ENCODE assay signal across 26 mouse cellular contexts in genomic region chr11:97539622-97540021, GRCm38 (mm10). TPM values are rescaled to one million over a fixed set of nuclear protein-coding genes. Genes with fewer than 3 reads are reported as not detected.
DNase-seq lines count a peak whose midpoint lies in the region; TF ChIP-seq lines count a peak whose summit lies in the region.
"Had no signal": no experiment of that assay in that cellular context is flagged by ENCODE, and none has a peak within 500 bp of the region (broad histone marks: within the 10 kb centered on the region; RNA-seq: fewer than 3 reads in every experiment).

No protein-coding gene starts in this region.

- peaks cover 7% of the 10 kb centered on the region for H3K4me1 ChIP-seq in testis, adult 2 months (ENCODE audit: control insufficient read depth, insufficient read depth, low read length)

- TF ChIP-seq CTCF in layer of hippocampus, adult 2 months (conservative IDR thresholded peaks at IDR 0.05) = no peak
- no peak for TF ChIP-seq CTCF in testis, adult 2 months (IDR thresholded peaks at IDR 0.05; ENCODE audit: control insufficient read depth, insufficient read depth, insufficient replicate concordance, low read depth, low read length)

- intact Hi-C loops in heart, postnatal 25 days (cut with DNase I) = no loop called here

- H3K4me3 ChIP-seq in layer of hippocampus, adult 2 months = no peak overlapping the region
- H3K4me3 ChIP-seq in testis, adult 2 months (ENCODE audit: control insufficient read depth, low read depth, low read length) = peak overlapping the region; percentile 80
- H3K4me3 ChIP-seq: forebrain, embryonic 10.5 days; forebrain, embryonic 13.5 days; heart, adult 2 months; heart, embryonic 10.5 days; heart, embryonic 13.5 days; intestine, embryonic 15.5 days had no signal

- peak overlapping the region; percentile 32; the same call in 1 of the 2 replicates for H3K27ac ChIP-seq in layer of hippocampus, adult 2 months
- H3K27ac ChIP-seq in testis, adult 2 months (ENCODE audit: control insufficient read depth, insufficient read depth, low read depth, low read length) = no peak overlapping the region
- H3K27ac ChIP-seq: forebrain, embryonic 10.5 days; heart, adult 2 months; heart, embryonic 10.5 days; heart, embryonic 13.5 days; hindbrain, embryonic 14.5 days; intestine, embryonic 15.5 days had no signal

- H3K36me3 ChIP-seq in testis, adult 2 months (ENCODE audit: control insufficient read depth, insufficient read depth, low read length) = no peaks in the 10 kb centered on the region
- H3K36me3 ChIP-seq: forebrain, embryonic 10.5 days; G1E; heart, embryonic 10.5 days; heart, embryonic 13.5 days; intestine, embryonic 15.5 days had no signal

- TF ChIP-seq POLR2A in testis, adult 2 months (IDR thresholded peaks at IDR 0.05; ENCODE audit: control insufficient read depth, low read depth, low read length) = peak; percentile 10; the same call in 1 of the 2 replicates

- DNase-seq in cerebellum, adult 9-10 months = peak; percentile 55
- DNase-seq in cerebellum, postnatal 4 days (ENCODE audit: low spot score in 2 of 2) = no peak
- peak; percentile 85 for DNase-seq in heart, adult 11 months
- no peak for DNase-seq in heart, postnatal 25 days (ENCODE audit: low spot score)
- no peak for DNase-seq in layer of hippocampus, adult 2 months (ENCODE audit: low spot score in 2 of 2)
- no peak for DNase-seq in layer of hippocampus, adult 18-20 months (ENCODE audit: low spot score in 2 of 2)
- DNase-seq in testis, postnatal 14 days (ENCODE audit: low spot score) = no peak
- DNase-seq: adrenal gland, postnatal 10 days; adrenal gland, postnatal 36 days; B cell, adult 2 months; cerebellum, postnatal 36 days; gastrocnemius, postnatal 25 days; heart, adult 2 months; heart, postnatal 14 days; kidney, adult 11 months had no signal

- H3K27me3 ChIP-seq in testis, adult 2 months (ENCODE audit: control insufficient read depth, insufficient read depth, low read length) = peaks cover 2% of the 10 kb centered on the region; the same call in 1 of the 2 replicates

RNA-seq across cellular contexts. Expression of gene Srcin1, which starts 36.4 kb away (rescaled TPM):
- total RNA-seq in heart, postnatal 25 days (2021) = under 1 TPM; 0.20 to 0.47 TPM
- 100 to 1,000 TPM; 226 to 232 TPM for total RNA-seq in layer of hippocampus, adult 2 months (2021)
- total RNA-seq in layer of hippocampus, adult 18-20 months (2021) = 100 to 1,000 TPM; 218 to 221 TPM
- polyA plus RNA-seq in testis, adult 2 months (2012; rRNA removed) = 35.5 and 47.1 TPM in 2 replicates
- total RNA-seq: hematopoietic stem cell, adult 5-6 weeks had no signal

RNA-seq across cellular contexts. Expression of gene 4933428G20Rik, which starts 39.5 kb away (rescaled TPM):
- total RNA-seq in heart, postnatal 25 days (2021) = not detected
- under 1 TPM in 1 of 2 experiments, not detected in 1; 0.25 TPM for total RNA-seq in layer of hippocampus, adult 2 months (2021)
- not detected for total RNA-seq in layer of hippocampus, adult 18-20 months (2021)
- 24.3 and 28.7 TPM in 2 replicates for polyA plus RNA-seq in testis, adult 2 months (2012; rRNA removed)
- total RNA-seq: G1E; gastrocnemius, adult 8-10 months; gastrocnemius, postnatal 25 days; heart, adult 2 months; heart, postnatal 14 days; hematopoietic stem cell, adult 5-6 weeks had no signal
- polyA plus RNA-seq: embryonic facial prominence, embryonic 11.5 days; G1E; heart, adult 2 months had no signal

Comparison
In these comparisons a context has a peak if more than half of its experiments do, and no peak if none do; other contexts are left out.
1. DNase-seq: peak in cerebellum, adult 9-10 months (single experiment) and heart, adult 11 months (single experiment); none in cerebellum, postnatal 4 days (0 of 2), heart, postnatal 25 days (single experiment), layer of hippocampus, adult 2 months (0 of 2), layer of hippocampus, adult 18-20 months (0 of 2) and testis, postnatal 14 days (single experiment).
2. RNA of gene Srcin1, which starts 36.4 kb away (total RNA-seq): 226 to 232 TPM in layer of hippocampus, adult 2 months and 218 to 221 TPM in layer of hippocampus, adult 18-20 months; 0.20 to 0.47 TPM in heart, postnatal 25 days; every median in the first group is over 100 times any median in the second.